Mouse (Mus musculus) kidney, postnatal 10 days (tissue): Measurements from ENCODE around the gene Cdc14a.

ENCODE experiments used
- DNase-seq: peaks from one replicate; pipeline ENCODE4 v3.0.0; 2021; ENCODE audit warnings: mixed read lengths

Cdc14a gene

DNA sequence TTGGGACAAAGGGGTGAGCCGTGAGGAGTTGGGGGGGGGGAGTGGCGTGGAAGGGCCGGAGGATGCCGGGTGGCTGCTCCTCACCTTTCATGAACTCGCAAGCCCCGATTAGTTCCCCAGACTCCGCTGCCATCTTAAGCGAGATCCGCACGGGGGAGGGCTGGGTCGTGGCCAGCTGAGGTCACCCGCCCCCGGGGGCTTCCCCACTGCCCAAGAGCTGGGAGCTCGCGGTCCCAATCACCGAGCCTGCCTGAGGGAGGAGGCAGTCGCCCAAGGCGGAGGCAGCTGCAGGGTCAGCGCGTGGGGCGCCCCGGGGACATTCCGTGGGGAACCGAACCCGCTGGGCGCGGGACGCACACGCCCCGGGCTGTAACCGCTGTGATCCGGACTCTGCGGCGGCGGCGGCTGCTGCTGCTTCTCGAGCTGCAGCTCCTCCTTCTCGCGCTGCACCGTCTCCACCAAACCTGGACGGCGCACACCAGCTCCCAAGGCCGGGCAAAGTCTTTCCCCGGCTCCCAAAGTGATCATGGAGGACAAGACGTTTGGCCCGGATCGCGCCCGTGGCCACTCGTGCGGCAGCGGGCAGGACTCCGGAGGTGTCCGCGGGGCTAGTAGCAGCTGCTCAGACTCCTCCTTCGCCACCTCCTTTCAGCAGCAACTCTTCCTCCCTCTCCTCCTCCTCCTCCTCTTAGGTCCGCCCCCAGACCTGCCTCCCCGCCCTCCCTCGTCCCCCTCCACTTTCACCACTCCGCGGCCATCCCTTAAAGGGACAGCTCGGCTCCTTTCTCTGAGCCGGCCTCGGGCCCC is at the start of gene Cdc14a:
Cdc14a (minus strand) TSS at position 680 of the 807 bp plus-strand sequence.
- DNase-seq = peak; percentile 88

DNA sequence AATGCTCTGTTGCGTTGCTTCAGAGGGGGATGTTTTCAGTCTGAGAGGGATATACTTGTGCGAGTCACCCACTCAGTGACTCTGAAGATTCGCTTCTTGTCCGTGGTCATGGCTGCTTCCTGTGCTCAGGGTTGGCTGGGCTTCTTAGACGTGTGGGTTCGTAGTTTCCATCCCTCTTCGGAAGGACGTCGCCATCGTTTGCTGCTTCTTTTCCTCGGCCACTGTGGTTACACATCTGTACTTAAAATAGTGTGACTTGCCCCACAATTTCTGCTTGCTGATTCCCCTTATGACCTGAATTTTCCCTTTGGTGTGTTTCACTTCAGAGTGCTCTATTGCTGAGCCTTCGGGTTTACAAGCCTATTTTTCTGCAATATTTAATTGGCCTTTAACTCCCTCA is 41.9 kb upstream of the Cdc14a start:
- no peak for DNase-seq

GRCm38 (mm10) chr3:116464318-116464717 is 40.5 kb upstream of the Cdc14a start:
- no peak for DNase-seq

- no peak for DNase-seq
Measured at GRCm38 (mm10) chr3:116461053-116461452, 37.2 kb upstream of the Cdc14a start.

DNA sequence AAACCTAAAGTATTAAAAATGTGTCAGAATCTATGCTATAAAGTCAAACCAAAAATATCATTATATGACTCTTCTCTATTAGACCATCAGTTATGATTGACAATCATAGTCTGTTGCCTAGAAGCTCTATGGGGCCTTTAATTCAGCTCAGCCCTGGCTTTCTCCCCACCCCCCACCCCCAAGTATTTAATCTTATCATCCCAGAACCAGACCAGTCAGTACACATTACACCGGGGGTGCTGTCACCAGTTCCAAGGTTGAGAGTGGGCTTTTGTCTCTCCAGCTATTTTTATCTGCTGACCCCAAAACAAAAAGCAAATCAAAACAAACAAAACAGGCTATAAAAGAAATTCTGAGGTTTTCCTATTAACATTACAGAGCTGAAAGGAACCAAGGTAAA is 30.7 kb upstream of the Cdc14a start:
- no peak for DNase-seq

GRCm38 (mm10) chr3:116450741-116451140 is 26.9 kb upstream of the Cdc14a start:
- DNase-seq = no peak

DNA sequence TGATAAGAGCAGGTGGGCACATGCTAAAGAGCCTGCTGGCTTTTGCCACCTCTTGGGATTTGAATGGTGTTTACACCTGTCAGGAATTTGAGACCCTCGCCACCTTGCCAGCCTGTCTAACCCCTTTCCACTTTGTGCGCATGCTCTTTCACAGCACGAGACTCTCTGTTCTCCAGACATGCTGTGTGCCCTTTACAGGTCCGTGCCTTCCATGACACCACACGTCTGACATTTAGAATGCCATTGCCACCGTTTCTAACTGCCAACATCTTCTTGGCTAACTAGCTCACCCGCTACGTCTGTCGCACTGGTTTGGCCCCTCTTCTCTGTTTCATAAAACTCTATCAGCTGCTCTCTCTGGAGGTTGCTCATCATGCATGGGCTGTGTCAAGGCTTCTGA is 20.5 kb upstream of the Cdc14a start:
- no peak for DNase-seq

- DNase-seq = no peak
Measured at GRCm38 (mm10) chr3:116442788-116443187, 19.0 kb upstream of the Cdc14a start.

GRCm38 (mm10) chr3:116441518-116442205 is 17.8 kb upstream of the Cdc14a start:
- DNase-seq = no peak

GRCm38 (mm10) chr3:116440066-116440997 is 16.5 kb upstream of the Cdc14a start:
- DNase-seq = no peak

DNA sequence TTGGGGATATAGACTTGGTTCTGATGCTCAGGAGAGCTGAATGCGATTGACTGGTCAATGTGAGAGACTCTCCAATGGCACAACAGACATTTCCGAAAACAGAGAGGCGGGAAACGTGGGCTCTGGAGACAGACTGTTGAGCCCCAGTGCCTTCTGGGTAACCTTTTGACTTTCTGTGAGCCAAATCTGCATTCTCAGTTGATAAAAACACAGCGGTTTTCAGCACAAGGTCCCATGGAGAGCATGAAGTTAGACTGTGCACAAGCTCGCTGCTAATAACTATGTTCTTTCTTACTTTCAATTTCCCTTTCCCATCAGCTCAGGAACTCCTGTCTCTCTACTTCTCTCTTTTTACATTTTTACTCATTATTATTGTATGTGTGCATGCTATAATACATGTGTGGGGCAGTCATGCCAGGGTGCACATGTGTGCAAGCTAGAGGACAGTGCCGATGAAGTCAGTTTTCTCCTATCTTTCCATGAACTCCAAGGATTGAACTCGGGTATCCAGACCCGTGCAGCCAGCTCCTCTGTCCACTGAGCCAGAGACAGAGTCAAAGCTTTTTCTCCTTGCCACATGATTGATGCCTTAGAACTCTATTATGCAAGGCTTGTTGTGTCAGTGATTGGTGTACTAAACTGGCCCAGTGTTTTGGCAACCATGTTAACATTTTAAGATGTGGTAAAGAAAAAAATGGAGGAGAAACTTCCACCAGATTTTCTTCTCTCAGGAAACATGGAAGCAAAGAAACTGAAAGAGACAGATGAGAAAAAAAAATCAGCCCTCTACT is 13.2 kb upstream of the Cdc14a start:
- no peak for DNase-seq

DNA sequence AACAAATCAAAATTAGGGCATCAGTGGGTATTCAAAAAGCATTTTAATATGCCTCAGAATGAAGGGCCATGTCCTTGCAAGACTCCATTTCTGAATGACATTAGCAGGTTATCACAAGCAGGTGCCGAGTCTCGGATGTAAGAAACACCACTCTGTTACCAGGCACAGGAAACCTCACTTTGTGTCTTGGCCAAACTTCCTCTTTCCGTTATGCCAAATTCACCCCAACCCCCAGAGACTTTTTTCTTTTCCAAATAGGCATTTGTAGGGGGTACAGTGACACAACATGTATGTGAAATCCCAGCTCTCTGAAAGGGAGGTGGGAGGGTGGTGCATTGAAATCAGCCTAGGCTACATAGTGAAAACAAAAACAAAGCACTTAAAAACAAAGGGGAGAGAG is 12.3 kb upstream of the Cdc14a start:
- no peak for DNase-seq

DNA sequence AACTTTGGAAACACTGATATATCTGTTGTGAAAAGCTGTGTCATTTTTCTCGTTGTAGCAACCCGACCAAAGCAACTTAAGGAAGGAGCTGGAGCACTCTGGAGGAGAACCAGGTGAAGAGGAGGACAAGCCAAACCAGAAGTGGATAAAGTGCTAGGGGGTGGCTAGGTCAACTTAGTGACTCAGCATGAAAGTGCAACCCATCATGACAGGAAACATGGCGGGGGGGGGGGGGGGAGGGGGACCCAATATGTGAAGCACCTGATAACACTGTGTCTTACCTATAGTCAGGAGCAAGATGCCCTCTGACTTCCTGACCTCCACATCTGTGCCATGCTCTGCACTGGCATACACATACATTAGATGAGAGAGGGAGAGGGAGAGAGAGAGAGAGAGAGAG is 10.9 kb upstream of the Cdc14a start:
- DNase-seq = no peak

DNA sequence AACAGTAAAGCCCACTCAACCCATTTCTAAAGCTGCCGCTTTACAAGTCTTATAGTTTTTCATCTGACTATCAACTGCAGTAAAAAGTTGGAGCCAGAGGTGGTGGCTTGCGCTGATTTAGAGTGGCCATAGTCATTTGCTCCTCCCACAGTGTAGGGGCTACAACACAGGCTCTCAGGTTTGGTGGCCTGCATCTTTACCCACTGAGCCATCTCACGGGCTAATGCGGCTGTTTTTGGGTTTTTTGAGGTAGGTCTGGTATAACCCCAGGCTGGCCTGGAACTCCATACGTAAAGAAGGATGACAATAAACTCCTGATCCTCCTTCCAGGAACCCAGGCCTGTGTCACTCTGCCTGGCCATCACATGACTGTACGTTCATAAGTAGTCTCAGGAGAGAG is 2.1 kb upstream of the Cdc14a start:
- DNase-seq = no peak

DNA sequence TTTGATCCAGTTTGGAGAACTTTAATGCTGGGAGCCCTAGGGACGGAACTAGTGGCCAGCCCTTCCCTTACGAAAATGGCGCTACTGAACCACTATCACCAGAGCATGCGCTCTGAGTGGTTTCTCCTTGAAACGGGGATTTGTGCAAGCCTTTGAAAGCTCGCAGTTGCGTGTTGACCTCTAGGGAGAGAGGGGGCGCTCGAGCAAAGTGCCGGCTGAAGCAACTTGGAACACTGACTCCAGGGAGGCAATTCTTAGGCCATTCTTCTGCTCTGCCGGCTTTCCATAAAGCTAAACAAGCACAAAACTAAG is 1.1 kb upstream of the Cdc14a start:
- DNase-seq = peak; percentile 91

- no peak for DNase-seq
Measured at GRCm38 (mm10) chr3:116424160-116424972, 534 bp upstream of the Cdc14a start.

GRCm38 (mm10) chr3:116422795-116423352 is 958 bp downstream of the Cdc14a start:
- DNase-seq = peak; percentile 79

GRCm38 (mm10) chr3:116422074-116422473 is 1.8 kb downstream of the Cdc14a start:
- no peak for DNase-seq

DNA sequence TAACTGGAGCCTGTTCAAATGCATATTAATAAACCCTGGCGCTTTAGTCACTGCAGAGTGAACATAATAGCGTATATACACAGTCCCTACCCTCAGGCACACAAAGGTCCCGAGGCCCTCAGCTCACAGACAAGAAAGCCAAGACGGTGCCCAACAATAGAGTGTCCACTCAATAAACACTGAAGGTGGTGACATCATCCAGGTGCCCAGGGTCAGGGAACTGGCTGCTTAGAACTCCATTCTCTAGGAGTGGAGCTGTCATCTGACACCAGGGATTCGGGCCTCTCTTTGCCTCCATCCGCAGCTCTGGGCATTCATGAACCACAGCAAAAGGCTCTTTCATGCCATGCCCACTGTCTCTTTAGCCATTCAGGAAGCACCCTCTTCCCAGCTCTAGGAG is 2.7 kb downstream of the Cdc14a start:
- no peak for DNase-seq

DNA sequence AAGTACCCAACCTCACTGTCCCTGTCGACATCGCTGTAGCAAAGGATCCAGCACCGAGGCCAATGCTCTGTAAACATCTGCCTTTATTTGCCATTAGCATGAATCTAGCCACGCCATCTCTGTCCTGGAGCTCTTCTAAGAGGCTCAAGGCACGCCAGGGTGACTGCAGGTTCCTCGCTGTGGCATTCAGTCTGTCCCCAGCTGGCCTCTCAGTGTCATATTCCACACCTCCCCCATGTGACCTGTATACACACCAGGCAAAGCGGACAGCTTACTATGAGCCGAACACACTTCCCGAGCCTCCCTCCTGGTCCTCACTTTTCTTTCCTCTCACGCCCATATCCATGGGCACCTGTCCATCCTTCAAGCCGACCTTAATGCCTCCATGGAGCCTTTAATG is 4.0 kb downstream of the Cdc14a start:
- no peak for DNase-seq

DNA sequence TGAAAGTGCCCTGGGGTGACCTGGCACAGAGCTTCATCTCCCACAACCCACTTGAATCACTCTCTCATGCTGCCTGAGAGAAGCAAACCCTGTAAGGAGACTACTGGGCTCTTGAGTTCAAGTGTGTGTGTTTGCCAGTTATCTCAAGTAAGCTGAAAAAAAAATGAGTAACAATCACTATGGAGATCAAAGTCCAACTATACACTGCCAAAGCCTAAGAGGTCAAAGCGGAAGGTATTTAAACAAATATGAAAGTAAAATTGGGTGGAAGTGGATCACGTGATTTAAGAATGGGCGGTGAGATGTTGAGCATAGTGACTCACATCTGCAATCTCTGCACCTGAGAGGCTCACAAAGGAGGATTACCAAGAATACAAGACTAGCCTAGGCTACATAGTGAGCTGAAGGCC is 9.4 kb downstream of the Cdc14a start:
- no peak for DNase-seq
